Mouse (Mus musculus) ES-E14 (cell line): ENCODE data around the gene Gal3st1. TPM values are rescaled to one million over a fixed set of nuclear protein-coding genes. Genes with fewer than 3 reads are reported as not detected.

ENCODE experiments used
- DNase-seq: peaks from one replicate; pipeline ENCODE4 v3.0.0-alpha.2; 2013; ENCODE audit warnings: low read depth, low spot score
- H3K27ac ChIP-seq: 2 replicates; pipeline ENCODE4 v1.5.1; 2012; ENCODE audit warnings: low read depth, mild to moderate bottlenecking, low read length, moderate library complexity, mixed read lengths; ENCODE audit not compliant: poor library complexity, insufficient read depth, severe bottlenecking
- H3K36me3 ChIP-seq: 2 replicates; pipeline ENCODE4 v1.6.1; 2012; ENCODE audit warnings: mild to moderate bottlenecking, low read length, moderate library complexity, mixed read lengths; ENCODE audit not compliant: control insufficient read depth, poor library complexity, insufficient read depth, severe bottlenecking
- H3K4me1 ChIP-seq, 2 experiments: fragments of 150-350 bp in 1 of 2; sonication (generic) in 1 of 2; 2 replicates each; pipeline ENCODE4 v1.6.1; 2012; ENCODE audit warnings: low read length in 2 of 2, mild to moderate bottlenecking in 1 of 2, mixed read lengths in 1 of 2; ENCODE audit not compliant: control insufficient read depth in 2 of 2, insufficient read depth in 2 of 2, poor library complexity in 1 of 2
- H3K4me3 ChIP-seq, 2 experiments: fragments of 150-350 bp in 1 of 2; sonication (generic) in 1 of 2; 2 replicates each; pipeline ENCODE4 v1.5.1; 2012; ENCODE audit warnings: low read length in 2 of 2, low read depth in 1 of 2, mild to moderate bottlenecking in 1 of 2, mixed read lengths in 1 of 2; ENCODE audit not compliant: insufficient read depth in 1 of 2, poor library complexity in 1 of 2, severe bottlenecking in 1 of 2
- H3K9ac ChIP-seq: 2 replicates; pipeline ENCODE4 v1.6.1; 2012; ENCODE audit warnings: low read depth, mild to moderate bottlenecking, low read length, mixed read lengths; ENCODE audit not compliant: poor library complexity, insufficient read depth, severe bottlenecking
- H3K9me3 ChIP-seq: fragments of 150-350 bp; sonication (generic); 2 replicates; pipeline ENCODE4 v1.6.1; 2012; ENCODE audit warnings: low read depth, mild to moderate bottlenecking, low read length; ENCODE audit not compliant: control insufficient read depth, insufficient read depth
- CHD2 ChIP-seq: IDR thresholded peaks from 2 replicates; pipeline ENCODE4 v1.6.1; 2014; ENCODE audit warnings: mild to moderate bottlenecking, low read depth, low read length, inconsistent platforms
- HCFC1 ChIP-seq: IDR thresholded peaks from 2 replicates; pipeline ENCODE4 v1.6.1; 2012; ENCODE audit warnings: low read length, inconsistent platforms, borderline replicate concordance; ENCODE audit not compliant: insufficient read depth
- MAFK ChIP-seq: IDR thresholded peaks from 2 replicates; pipeline ENCODE4 v1.6.1; 2014; ENCODE audit warnings: mild to moderate bottlenecking, low read depth, low read length, inconsistent platforms; ENCODE audit not compliant: insufficient read depth
- ZC3H11A ChIP-seq: IDR thresholded peaks from 2 replicates; pipeline ENCODE4 v1.6.1; 2012; ENCODE audit warnings: low read depth, mild to moderate bottlenecking, inconsistent platforms, low read length, borderline replicate concordance
- ZNF384 ChIP-seq: IDR thresholded peaks from 2 replicates; pipeline ENCODE4 v1.6.1; 2012; ENCODE audit warnings: low read depth, low read length, inconsistent platforms
- in situ Hi-C, 2 experiments: fragments of 600-800 bp; cut with MboI; formaldehyde crosslinking; loops; one replicate each; pipeline ENCODE4 v1.15.1; 2025; ENCODE audit warnings: low sequenced_read_pairs in 2 of 2, inconsistent platforms in 1 of 2; ENCODE audit not compliant: unreplicated experiment in 2 of 2
- total RNA-seq: library from RNA; depleted of rRNA; stranded (reverse); fragments of 300-350 nt; gene quantifications from 2 replicates; pipeline ENCODE4 v1.2.3, GENCODE M21; 2012

Gal3st1 gene
- total RNA-seq, 1 experiment, result 4.9 TPM

DNA sequence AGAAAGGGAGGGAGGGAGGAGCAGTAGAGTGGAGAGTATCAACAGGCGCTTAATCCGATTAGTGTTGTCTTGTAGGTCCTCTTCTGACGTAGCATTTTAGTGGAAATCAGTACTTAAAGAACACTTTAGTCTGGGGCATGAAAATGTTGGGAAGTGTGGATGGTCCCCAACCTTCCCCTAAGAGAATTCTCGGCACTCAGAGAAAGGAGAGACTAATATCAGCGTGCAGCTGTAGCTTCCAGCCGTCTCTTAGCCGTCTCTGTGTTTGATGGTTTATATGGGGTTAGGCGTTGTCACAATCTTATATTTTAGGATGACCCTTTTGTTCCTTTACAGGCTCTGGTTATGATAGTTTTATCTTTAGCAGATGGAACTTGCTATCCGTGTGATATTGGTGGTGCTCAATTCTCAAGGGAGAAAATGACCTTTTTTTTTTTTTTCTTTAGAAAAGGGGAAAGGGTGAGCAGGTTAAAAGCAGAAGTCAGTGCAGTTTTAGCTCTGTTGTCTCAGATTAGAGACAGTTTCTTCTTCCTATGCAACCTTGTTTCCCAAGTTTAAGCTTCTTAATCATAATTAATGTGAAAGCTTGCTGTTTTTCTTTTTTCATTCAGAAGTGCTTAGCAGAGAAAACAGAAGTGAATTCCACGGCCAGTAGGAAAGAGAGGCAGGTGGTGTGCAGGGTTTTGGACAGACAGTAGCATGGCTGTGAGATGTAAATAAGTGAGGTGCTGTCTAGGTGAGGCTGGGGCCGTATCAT, 18.8 kb upstream of the Gal3st1 start:
- Histone ChIP-seq H3K4me3 (peak overlapping the region; percentile 83 to 99), H3K27ac (peak overlapping the region; percentile 92), H3K9me3 (no peaks in the 10 kb centered on the region), H3K9ac (peak overlapping the region; percentile 96), H3K4me1 (peaks cover 0 to 7% of the 10 kb centered on the region in 2 experiments; a peak in 1 of 4 replicates), H3K36me3 (peaks cover 24% of the 10 kb centered on the region)
- DNase-seq, result no peak
- in situ Hi-C loops, result no loop called here
- TF ChIP-seq ZNF384 (no peak), ZC3H11A (no peak), HCFC1 (no peak), CHD2 (no peak), MAFK (no peak)

DNA sequence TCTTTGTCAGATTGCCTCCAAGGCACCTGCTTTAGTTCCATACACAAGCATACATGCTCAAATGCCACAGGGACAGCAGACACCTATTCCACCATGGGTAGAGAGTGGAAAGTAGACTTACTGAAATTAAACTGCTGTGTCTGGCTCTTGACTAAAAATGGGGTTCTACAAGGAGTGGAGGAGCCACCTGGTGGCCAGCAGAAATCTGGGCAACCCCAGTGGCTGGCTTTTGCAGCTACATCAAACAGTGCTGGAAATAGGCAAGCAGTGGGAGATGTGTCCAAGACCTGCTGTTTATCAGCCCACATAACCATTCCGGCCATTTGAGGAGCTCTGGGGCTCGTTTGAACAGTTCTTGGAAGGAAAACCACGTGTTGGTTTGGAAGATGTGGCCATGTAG, 13.6 kb upstream of the Gal3st1 start:
- no peak overlapping the region for H3K9ac ChIP-seq
- H3K36me3 ChIP-seq, result peaks cover 70% of the 10 kb centered on the region
- H3K4me1 ChIP-seq, result peaks cover 0 to 3% of the 10 kb centered on the region in 2 experiments; a peak in 1 of 4 replicates
- H3K4me3 ChIP-seq, result no peak overlapping the region
- DNase-seq, result no peak
- H3K27ac ChIP-seq, result no peak overlapping the region
- H3K9me3 ChIP-seq, result no peaks in the 10 kb centered on the region
- in situ Hi-C loops, result no loop called here
- TF ChIP-seq MAFK (no peak), ZC3H11A (no peak), ZNF384 (no peak), HCFC1 (no peak), CHD2 (no peak)

DNA sequence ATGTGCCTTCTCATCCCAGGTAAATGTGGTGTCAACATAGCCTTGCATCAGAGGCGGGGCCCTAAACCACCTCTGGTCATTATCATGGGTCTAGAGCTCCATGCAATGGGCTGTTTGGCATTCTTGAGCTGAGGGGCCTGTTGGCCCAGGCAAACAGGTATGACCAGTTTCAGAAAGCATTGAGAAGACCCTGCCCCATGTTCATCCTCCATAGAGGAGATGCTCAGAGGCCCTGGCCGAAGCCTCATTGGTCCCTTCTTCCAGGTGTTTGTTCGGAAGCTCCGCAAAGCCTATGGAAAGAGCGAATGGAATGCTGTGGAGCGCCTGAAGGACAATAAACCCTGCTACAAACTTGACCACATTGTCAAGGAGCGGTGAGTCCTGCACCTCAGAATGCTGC, 13.1 kb upstream of the Gal3st1 start:
- H3K27ac ChIP-seq, result no peak overlapping the region
- no peak for DNase-seq
- no peaks in the 10 kb centered on the region for H3K9me3 ChIP-seq
- TF ChIP-seq HCFC1 (no peak), MAFK (no peak), ZNF384 (no peak), CHD2 (no peak)
- in situ Hi-C loops, result no loop called here
- peaks cover 76% of the 10 kb centered on the region for H3K36me3 ChIP-seq
- H3K4me1 ChIP-seq, result peaks cover 0 to 3% of the 10 kb centered on the region in 2 experiments; a peak in 1 of 4 replicates
- H3K9ac ChIP-seq, result no peak overlapping the region
- H3K4me3 ChIP-seq, result no peak overlapping the region

GRCm38 (mm10) chr11:3973081-3973480, 10.4 kb upstream of the Gal3st1 start:
- in situ Hi-C loops, result no loop called here
- no peaks in the 10 kb centered on the region for H3K4me1 ChIP-seq
- DNase-seq, result no peak

More at GRCm38 (mm10) chr11:3973081-3973480, 10.4 kb upstream of the Gal3st1 start:
- H3K9ac ChIP-seq, result no peak overlapping the region
- no peak overlapping the region for H3K4me3 ChIP-seq
- H3K9me3 ChIP-seq, result no peaks in the 10 kb centered on the region
- no peak for TF ChIP-seq MAFK
- no peak for TF ChIP-seq CHD2
- TF ChIP-seq HCFC1, result no peak
- TF ChIP-seq ZC3H11A, result no peak
- no peak for TF ChIP-seq ZNF384
- peaks cover 90% of the 10 kb centered on the region for H3K36me3 ChIP-seq
- no peak overlapping the region for H3K27ac ChIP-seq
